Mouse (Mus musculus) testis, postnatal 10 days (tissue): ENCODE results near the gene Atp2a3.

Experiments
- DNase-seq: peaks from one replicate; pipeline ENCODE4 v3.0.0; 2021; ENCODE audit warnings: low spot score

Gene Atp2a3

GRCm38 (mm10) chr11:72954216-72954615, 6.8 kb upstream of the Atp2a3 start:
- no peak for DNase-seq

- DNase-seq = no peak
Observed at GRCm38 (mm10) chr11:72955339-72955974, 5.5 kb upstream of the Atp2a3 start.

- no peak for DNase-seq
Observed at GRCm38 (mm10) chr11:72957318-72957717, 3.7 kb upstream of the Atp2a3 start.

GRCm38 (mm10) chr11:72959924-72960679, 867 bp upstream of the Atp2a3 start:
- DNase-seq = no peak

GRCm38 (mm10) chr11:72960723-72961071, 272 bp upstream of the Atp2a3 start:
- DNase-seq = no peak

- DNase-seq = no peak
Observed at GRCm38 (mm10) chr11:72962378-72962777, 1.4 kb downstream of the Atp2a3 start.

GRCm38 (mm10) chr11:72963058-72963788, 2.3 kb downstream of the Atp2a3 start:
- DNase-seq = no peak

- no peak for DNase-seq
Observed at GRCm38 (mm10) chr11:72963789-72964294, 2.9 kb downstream of the Atp2a3 start.

GRCm38 (mm10) chr11:72974995-72975503, 14.1 kb downstream of the Atp2a3 start:
- no peak for DNase-seq

GRCm38 (mm10) chr11:72982516-72982915, 21.5 kb downstream of the Atp2a3 start:
- no peak for DNase-seq

- no peak for DNase-seq
Observed at GRCm38 (mm10) chr11:72983283-72983682, 22.3 kb downstream of the Atp2a3 start.

- no peak for DNase-seq
Observed at GRCm38 (mm10) chr11:72986745-72987144, 25.8 kb downstream of the Atp2a3 start.

- DNase-seq = no peak
Observed at GRCm38 (mm10) chr11:72987234-72987633, 26.3 kb downstream of the Atp2a3 start.

GRCm38 (mm10) chr11:72987807-72988206, 26.8 kb downstream of the Atp2a3 start:
- no peak for DNase-seq

GRCm38 (mm10) chr11:72989044-72989443, 28.1 kb downstream of the Atp2a3 start:
- no peak for DNase-seq

- DNase-seq = no peak
Observed at GRCm38 (mm10) chr11:72990688-72991087, 29.7 kb downstream of the Atp2a3 start.

- peak; percentile 54 for DNase-seq
Observed at GRCm38 (mm10) chr11:72991961-72992360, 31.0 kb downstream of the Atp2a3 start.

GRCm38 (mm10) chr11:72996346-72996745, 35.4 kb downstream of the Atp2a3 start:
- peak; percentile 64 for DNase-seq

- no peak for DNase-seq
Observed at GRCm38 (mm10) chr11:72996781-72997180, 35.8 kb downstream of the Atp2a3 start.

- DNase-seq = no peak
Observed at GRCm38 (mm10) chr11:72997529-72998326, 36.8 kb downstream of the Atp2a3 start.

- DNase-seq = no peak
Observed at GRCm38 (mm10) chr11:72998771-72999170, 37.8 kb downstream of the Atp2a3 start, which contains the start of gene P2rx1. Gene P2rx1, plus strand, starts transcription at chr11:72999103.

- peak; percentile 82 for DNase-seq
Observed at GRCm38 (mm10) chr11:73001029-73001428, 40.1 kb downstream of the Atp2a3 start.
